Mouse (Mus musculus) liver, embryonic 14.5 days (tissue): ENCODE results near the gene Slx4ip.

Experiments
- CTCF ChIP-seq: IDR thresholded peaks from 2 replicates; pipeline ENCODE4 v1.5.1; 2016; ENCODE audit warnings: antibody characterized with exemption, low read depth, control low read depth
- EP300 ChIP-seq: IDR thresholded peaks from 2 replicates; pipeline ENCODE4 v1.6.1; 2016; ENCODE audit warnings: antibody characterized with exemption, low read depth

GRCm38 (mm10) chr2:137078771-137079170 lies 187.8 kb downstream of the Slx4ip start:
- TF ChIP-seq CTCF = no peak
- no peak for TF ChIP-seq EP300
